ENCODE assay signal across 9 mouse cellular contexts in the genomic region with DNA sequence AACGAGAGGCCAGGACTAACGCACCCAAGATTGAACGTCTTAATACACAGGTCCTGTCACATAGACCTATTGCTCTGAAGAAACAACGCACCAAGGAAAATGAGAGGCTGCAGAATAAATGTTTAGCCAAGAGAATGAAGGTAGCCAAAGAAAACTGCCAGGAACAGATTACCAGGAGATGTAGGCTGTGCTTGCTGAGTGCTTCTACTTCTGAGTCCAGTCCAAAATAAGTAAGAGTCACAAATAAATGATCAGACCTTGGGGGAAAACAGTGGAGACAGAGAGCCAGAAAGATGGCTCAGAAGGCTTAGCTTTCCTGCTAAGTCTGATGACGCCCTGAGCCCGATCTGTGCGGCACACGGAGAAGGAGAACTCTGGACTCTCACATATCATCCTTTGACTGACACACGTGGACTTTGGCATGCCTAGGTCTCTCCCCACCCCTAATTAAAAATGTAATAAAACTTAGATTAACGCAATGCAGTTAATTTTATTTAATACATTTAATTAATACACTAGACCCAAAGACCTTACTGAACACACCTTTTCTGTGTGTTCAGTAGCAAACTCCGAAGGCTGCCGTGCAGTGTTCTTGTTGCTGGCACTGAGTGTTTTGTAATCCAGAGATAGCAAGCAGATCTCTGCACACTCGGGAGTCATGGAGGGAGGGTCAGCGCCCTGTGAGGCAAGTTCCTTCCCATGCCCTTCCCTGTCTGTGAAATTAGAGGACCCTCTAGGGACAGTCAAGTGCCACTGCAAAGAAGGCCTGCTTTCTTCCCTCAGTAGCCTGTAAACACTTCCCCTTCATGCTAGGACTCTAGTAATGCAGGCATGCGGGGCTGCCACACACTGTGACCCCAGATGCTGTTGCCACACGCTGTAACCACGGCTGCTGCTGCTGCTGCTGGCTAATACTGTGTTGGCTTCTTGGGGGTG. TPM values are rescaled to one million over a fixed set of nuclear protein-coding genes. Genes with fewer than 3 reads are reported as not detected.
DNase-seq lines count a peak whose midpoint lies in the region; ATAC-seq and TF ChIP-seq lines count a peak whose summit lies in the region.
"Had no signal": no experiment of that assay in that cellular context is flagged by ENCODE, and none has a peak within 500 bp of the region (broad histone marks: within the 10 kb centered on the region; RNA-seq: fewer than 3 reads in every experiment).

No protein-coding gene starts in this region.

- H3K4me1 ChIP-seq in limb, embryonic 12.5 days (replicated peaks): peaks cover 29% of the 10 kb centered on the region
- H3K4me1 ChIP-seq in limb, embryonic 10.5 days: peaks cover 7% of the 10 kb centered on the region
- 0 out of 2 replicates have a peak, but pooled peaks cover 8% of the 10 kb centered on the region for H3K4me1 ChIP-seq in hindbrain, postnatal 0 days (ENCODE audit: insufficient read depth, low read length)

- DNase-seq in adrenal gland, postnatal 10 days: peak; percentile 37
- DNase-seq in adrenal gland, postnatal 25 days: no peak
- DNase-seq in limb, embryonic 10.5 days (ENCODE audit: low spot score): no peak
- DNase-seq in hindbrain, postnatal 0 days (ENCODE audit: low spot score): peak; percentile 44
- peak; percentile 26 for DNase-seq in retina, postnatal 1 day
- DNase-seq in left cerebral cortex, postnatal 10 days (ENCODE audit: extremely low spot score in 1 of 2, low spot score in 2 of 2): no peak
- no peak for DNase-seq in lung, postnatal 14 days
- DNase-seq: gastrocnemius, postnatal 10 days had no signal

- TF ChIP-seq CTCF in hindbrain, postnatal 0 days (IDR thresholded peaks at IDR 0.05; ENCODE audit: low read depth): peak; percentile 51

- intact Hi-C loops in left cerebral cortex, postnatal 10 days (cut with DNase I): no loop called here

- no peak overlapping the region for H3K9ac ChIP-seq in limb, embryonic 12.5 days (replicated peaks)
- H3K9ac ChIP-seq in hindbrain, postnatal 0 days (replicated peaks; ENCODE audit: low read length): no peak overlapping the region

- no peak for ATAC-seq in limb, embryonic 12.5 days (ENCODE audit: insufficient number of reproducible peaks, insufficient read depth, low FRiP score, low TSS enrichment, low read depth)
- ATAC-seq in hindbrain, postnatal 0 days: no peak

- H3K27me3 ChIP-seq in limb, embryonic 12.5 days: no peaks in the 10 kb centered on the region
- H3K27me3 ChIP-seq in limb, embryonic 10.5 days (ENCODE audit: low read depth, poor library complexity, severe bottlenecking): no peaks in the 10 kb centered on the region
- no peaks in the 10 kb centered on the region for H3K27me3 ChIP-seq in hindbrain, postnatal 0 days (ENCODE audit: insufficient read depth, low read length)

- H3K4me3 ChIP-seq in limb, embryonic 12.5 days (replicated peaks): no peak overlapping the region
- no peak overlapping the region for H3K4me3 ChIP-seq in limb, embryonic 10.5 days
- no peak overlapping the region for H3K4me3 ChIP-seq in hindbrain, postnatal 0 days (ENCODE audit: low read length)

- H3K36me3 ChIP-seq in limb, embryonic 12.5 days: peaks cover 3% of the 10 kb centered on the region; the same call in 1 of the 2 replicates
- peaks cover 19% of the 10 kb centered on the region for H3K36me3 ChIP-seq in limb, embryonic 10.5 days
- H3K36me3 ChIP-seq in hindbrain, postnatal 0 days (ENCODE audit: insufficient read depth, low read length): peaks cover 2% of the 10 kb centered on the region; the same call in 1 of the 2 replicates

- peak overlapping the region; percentile 35; the same call in 1 of the 2 replicates for H3K27ac ChIP-seq in limb, embryonic 12.5 days
- no peak overlapping the region for H3K27ac ChIP-seq in limb, embryonic 10.5 days
- peak overlapping the region; percentile 36; the same call in 1 of the 2 replicates for H3K27ac ChIP-seq in hindbrain, postnatal 0 days

- H3K4me2 ChIP-seq in limb, embryonic 12.5 days: no peak overlapping the region; the same call in 1 of the 2 replicates
- H3K4me2 ChIP-seq in hindbrain, postnatal 0 days (ENCODE audit: low read depth, low read length): no peak overlapping the region

- H3K9me3 ChIP-seq in limb, embryonic 12.5 days: no peaks in the 10 kb centered on the region
- 0 out of 2 replicates have a peak, but pooled peaks cover 3% of the 10 kb centered on the region for H3K9me3 ChIP-seq in limb, embryonic 10.5 days (replicated peaks)
- H3K9me3 ChIP-seq in hindbrain, postnatal 0 days (ENCODE audit: low read length): no peaks in the 10 kb centered on the region

- WGBS in limb, embryonic 12.5 days: 68% methylated on average over 17 of the region's 17 CpGs
- 78% methylated on average over 17 of the region's 17 CpGs for WGBS in limb, embryonic 10.5 days
- WGBS in hindbrain, postnatal 0 days: 66% methylated on average over 17 of the region's 17 CpGs

RNA-seq across cellular contexts. Expression of a gene that starts 18.9 kb away (rescaled TPM):
- total RNA-seq in adrenal gland, postnatal 10 days (2021): 10 to 100 TPM; 36.7 to 49.2 TPM
- total RNA-seq in adrenal gland, postnatal 25 days (2021): 48.2 and 52.6 TPM in 2 replicates
- 10.1 and 11.4 TPM in 2 replicates for polyA plus RNA-seq in limb, embryonic 12.5 days (2016; fragmentation: Nextera tagmentation; extraction: Ambion mirVana)
- 8.2 and 9.7 TPM in 2 replicates for polyA plus RNA-seq in limb, embryonic 10.5 days (2016; fragmentation: Nextera tagmentation; extraction: Ambion mirVana)
- total RNA-seq in hindbrain, postnatal 0 days (2014; rRNA removed): 15.8 and 18.7 TPM in 2 replicates
- polyA plus RNA-seq in hindbrain, postnatal 0 days (2015; fragmentation: Nextera tagmentation; extraction: Ambion mirVana): 6.9 and 7.2 TPM in 2 replicates
- 10 to 100 TPM; 22.8 to 24.1 TPM for total RNA-seq in left cerebral cortex, postnatal 10 days (2021)

RNA-seq across cellular contexts. Expression of a gene that starts 38.8 kb away (rescaled TPM):
- 10 to 100 TPM; 11.1 to 13.5 TPM for total RNA-seq in adrenal gland, postnatal 10 days (2021)
- 16.5 and 19.0 TPM in 2 replicates for total RNA-seq in adrenal gland, postnatal 25 days (2021)
- polyA plus RNA-seq in limb, embryonic 12.5 days (2016; fragmentation: Nextera tagmentation; extraction: Ambion mirVana): 4.5 and 4.8 TPM in 2 replicates
- 4.4 and 4.9 TPM in 2 replicates for polyA plus RNA-seq in limb, embryonic 10.5 days (2016; fragmentation: Nextera tagmentation; extraction: Ambion mirVana)
- total RNA-seq in hindbrain, postnatal 0 days (2014; rRNA removed): 30.3 and 30.6 TPM in 2 replicates
- polyA plus RNA-seq in hindbrain, postnatal 0 days (2015; fragmentation: Nextera tagmentation; extraction: Ambion mirVana): 6.5 TPM in 2 replicates
- total RNA-seq in left cerebral cortex, postnatal 10 days (2021): 10 to 100 TPM; 13.1 to 15.6 TPM

RNA-seq across cellular contexts. Expression of a gene that starts 51.0 kb away (rescaled TPM):
- 1 to 10 TPM; 4.6 to 4.8 TPM for total RNA-seq in adrenal gland, postnatal 10 days (2021)
- total RNA-seq in adrenal gland, postnatal 25 days (2021): 3.9 and 5.1 TPM in 2 replicates
- 14.2 and 15.8 TPM in 2 replicates for polyA plus RNA-seq in limb, embryonic 12.5 days (2016; fragmentation: Nextera tagmentation; extraction: Ambion mirVana)
- 8.2 and 11.7 TPM in 2 replicates for polyA plus RNA-seq in limb, embryonic 10.5 days (2016; fragmentation: Nextera tagmentation; extraction: Ambion mirVana)
- 5.1 and 8.3 TPM in 2 replicates for total RNA-seq in hindbrain, postnatal 0 days (2014; rRNA removed)
- 14.0 and 15.0 TPM in 2 replicates for polyA plus RNA-seq in hindbrain, postnatal 0 days (2015; fragmentation: Nextera tagmentation; extraction: Ambion mirVana)
- total RNA-seq in left cerebral cortex, postnatal 10 days (2021): 1 to 10 TPM; 4.2 to 4.3 TPM

RNA-seq across cellular contexts. Expression of a gene that starts 51.1 kb away (rescaled TPM):
- total RNA-seq in adrenal gland, postnatal 10 days (2021): 100 to 1,000 TPM; 121 to 131 TPM
- 123 and 135 TPM in 2 replicates for total RNA-seq in adrenal gland, postnatal 25 days (2021)
- polyA plus RNA-seq in limb, embryonic 12.5 days (2016; fragmentation: Nextera tagmentation; extraction: Ambion mirVana): 167 and 170 TPM in 2 replicates
- polyA plus RNA-seq in limb, embryonic 10.5 days (2016; fragmentation: Nextera tagmentation; extraction: Ambion mirVana): 191 and 204 TPM in 2 replicates
- 90.5 and 111 TPM in 2 replicates for total RNA-seq in hindbrain, postnatal 0 days (2014; rRNA removed)
- 344 and 353 TPM in 2 replicates for polyA plus RNA-seq in hindbrain, postnatal 0 days (2015; fragmentation: Nextera tagmentation; extraction: Ambion mirVana)
- total RNA-seq in left cerebral cortex, postnatal 10 days (2021): 100 to 1,000 TPM; 224 to 239 TPM

Comparison
In these comparisons a context has a peak if more than half of its experiments do, and no peak if none do; other contexts are left out.
1. DNase-seq: peak in adrenal gland, postnatal 10 days (single experiment), hindbrain, postnatal 0 days (single experiment) and retina, postnatal 1 day (single experiment); none in adrenal gland, postnatal 25 days (single experiment), limb, embryonic 10.5 days (single experiment), left cerebral cortex, postnatal 10 days (0 of 2) and lung, postnatal 14 days (single experiment).